Mouse (Mus musculus) lung, embryonic 16.5 days (tissue): ENCODE data around the gene E2f3. TPM values are rescaled to one million over a fixed set of nuclear protein-coding genes. Genes with fewer than 3 reads are reported as not detected.

Experiments used
- ATAC-seq: fragments of 200-750 bp; cut with Nextera tagmentation; 2 replicates; pipeline ENCODE4 v1.8.0; 2017; ENCODE audit warnings: low read depth, mild to moderate bottlenecking, moderate library complexity
- H3K27ac ChIP-seq: fragments of 300-500 bp; sonication (generic); 2 replicates; pipeline ENCODE4 v1.5.1; 2014; ENCODE audit warnings: mild to moderate bottlenecking, control low read depth, low read length
- H3K27me3 ChIP-seq: fragments of 300-500 bp; sonication (generic); 2 replicates; pipeline ENCODE4 v1.6.1; 2014; ENCODE audit warnings: low read depth, low read length, mixed read lengths; ENCODE audit not compliant: control insufficient read depth, insufficient read depth
- H3K36me3 ChIP-seq: fragments of 300-500 bp; sonication (generic); 2 replicates; pipeline ENCODE4 v1.6.1; 2014; ENCODE audit warnings: low read length; ENCODE audit not compliant: control insufficient read depth, insufficient read depth
- H3K4me1 ChIP-seq: fragments of 300-500 bp; sonication (generic); replicated peaks from 2 replicates; pipeline ENCODE4 v1.6.1; 2014; ENCODE audit warnings: low read length, mixed read lengths; ENCODE audit not compliant: control insufficient read depth, insufficient read depth
- H3K4me2 ChIP-seq: fragments of 300-500 bp; sonication (generic); 2 replicates; pipeline ENCODE4 v1.6.1; 2014; ENCODE audit warnings: low read depth, low read length, control low read depth
- H3K4me3 ChIP-seq: fragments of 300-500 bp; sonication (generic); 2 replicates; pipeline ENCODE4 v1.5.1; 2014; ENCODE audit warnings: mild to moderate bottlenecking, low read length, control low read depth
- H3K9ac ChIP-seq: fragments of 300-500 bp; sonication (generic); 2 replicates; pipeline ENCODE4 v1.6.1; 2014; ENCODE audit warnings: low read length, control low read depth
- H3K9me3 ChIP-seq: fragments of 300-500 bp; sonication (generic); 2 replicates; pipeline ENCODE4 v1.6.1; 2016; ENCODE audit warnings: low read length; ENCODE audit not compliant: control insufficient read depth
- WGBS: fragments of 180-500 bp; shearing (Covaris S2); extraction: QIAGEN DNeasy Blood & Tissue Kit; methylation state at CpG from one replicate; pipeline ENCODE4 v1.1.7; 2014; 5-methylcytosine and 5-hydroxymethylcytosine counted together
- polyA plus RNA-seq: library from polyadenylated mRNA; unstranded; fragments of >200 nt; fragmentation: Nextera tagmentation; extraction: Ambion mirVana; gene quantifications from 2 replicates; pipeline ENCODE4 v1.2.1, GENCODE M21; 2015

E2f3 gene
- 9.7 and 11.3 TPM in 2 replicates for polyA plus RNA-seq

DNA sequence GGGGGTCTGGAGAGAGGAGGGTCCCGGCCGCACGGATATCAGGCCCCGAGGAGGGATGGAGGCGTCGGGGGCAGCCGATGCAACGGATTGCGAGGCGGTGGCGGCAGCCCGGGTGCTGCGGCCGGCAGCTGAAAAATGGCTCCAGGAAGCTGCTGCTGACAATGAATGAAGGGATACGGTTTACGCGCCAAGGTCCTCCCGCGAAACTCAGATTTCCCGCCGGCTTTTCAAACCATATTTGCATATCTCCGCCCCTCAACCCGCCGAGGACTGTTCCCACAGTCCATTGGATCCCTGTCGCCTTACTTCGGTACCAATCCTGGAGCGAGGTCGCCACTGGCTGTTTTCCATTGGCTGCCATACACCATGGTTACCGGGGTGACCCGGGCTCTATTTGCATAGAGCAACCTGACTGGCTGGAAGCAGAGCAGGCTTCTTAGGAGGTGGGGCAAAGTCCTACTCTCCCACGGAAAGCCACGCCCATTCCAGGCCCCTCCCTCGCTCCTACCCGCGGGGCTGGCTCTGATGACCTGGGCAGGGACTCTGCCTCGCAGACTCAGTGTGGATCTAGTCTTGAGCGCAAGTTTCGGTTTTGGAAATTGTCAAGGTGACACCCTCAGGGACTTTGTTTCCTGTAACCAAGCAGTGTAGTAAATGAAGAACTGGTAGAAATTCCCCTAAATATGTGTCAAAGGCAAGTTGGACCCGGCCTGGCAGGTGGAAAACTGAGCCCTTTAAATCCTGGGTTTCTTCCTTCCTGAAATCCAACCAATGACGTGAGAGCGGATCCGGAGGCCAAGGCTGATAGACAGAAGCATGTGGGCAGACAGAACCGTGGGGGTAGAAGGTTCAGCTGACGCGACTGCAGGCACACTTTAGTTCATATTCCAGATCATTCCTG is at the start of gene E2f3:
Gene E2f3 (minus strand): TSS at position 209 of the 901 bp plus-strand sequence.
- Histone ChIP-seq H3K4me2 (peak within 1 kb of the TSS; percentile 84), H3K27ac (peak within 1 kb of the TSS; percentile 98), H3K27me3 (no peaks in the 10 kb centered on the region), H3K36me3 (no peaks in the 10 kb centered on the region), H3K9ac (peak within 1 kb of the TSS; percentile 100), H3K4me1 (peaks cover 12% of the 10 kb centered on the region), H3K4me3 (peak within 1 kb of the TSS; percentile 95), H3K9me3 (no peaks in the 10 kb centered on the region)
- WGBS, result under 1% methylated on average over 45 of the region's 45 CpGs
- peak; percentile 96 for ATAC-seq

DNA sequence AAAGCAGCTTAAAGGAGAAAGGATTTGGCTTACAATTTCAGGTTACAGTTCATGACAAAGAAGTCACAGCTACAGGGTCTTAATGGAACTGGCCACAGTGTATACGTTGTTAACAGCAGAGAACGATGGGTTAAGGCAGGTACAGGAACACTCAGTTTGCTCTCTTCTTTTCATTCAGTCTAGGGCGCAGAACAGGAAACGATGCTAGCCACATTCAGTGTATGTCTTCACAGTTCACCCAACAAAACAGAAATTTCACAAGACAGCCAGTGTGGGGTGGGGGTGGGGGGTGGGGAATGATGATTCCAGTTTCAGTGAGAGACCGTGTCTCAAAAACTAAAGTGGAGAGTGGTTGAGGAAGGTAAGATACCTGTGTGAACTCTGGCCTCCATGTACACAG is 48.7 kb upstream of the E2f3 start:
- Histone ChIP-seq H3K4me3 (no peak overlapping the region), H3K9me3 (no peaks in the 10 kb centered on the region), H3K27me3 (no peaks in the 10 kb centered on the region), H3K9ac (no peak overlapping the region), H3K27ac (no peak overlapping the region), H3K36me3 (no peaks in the 10 kb centered on the region), H3K4me2 (no peak overlapping the region), H3K4me1 (0 out of 2 replicates have a peak, but pooled peaks cover 2% of the 10 kb centered on the region)
- ATAC-seq, result no peak
- 85% methylated on average over 5 of the region's 5 CpGs for WGBS

DNA sequence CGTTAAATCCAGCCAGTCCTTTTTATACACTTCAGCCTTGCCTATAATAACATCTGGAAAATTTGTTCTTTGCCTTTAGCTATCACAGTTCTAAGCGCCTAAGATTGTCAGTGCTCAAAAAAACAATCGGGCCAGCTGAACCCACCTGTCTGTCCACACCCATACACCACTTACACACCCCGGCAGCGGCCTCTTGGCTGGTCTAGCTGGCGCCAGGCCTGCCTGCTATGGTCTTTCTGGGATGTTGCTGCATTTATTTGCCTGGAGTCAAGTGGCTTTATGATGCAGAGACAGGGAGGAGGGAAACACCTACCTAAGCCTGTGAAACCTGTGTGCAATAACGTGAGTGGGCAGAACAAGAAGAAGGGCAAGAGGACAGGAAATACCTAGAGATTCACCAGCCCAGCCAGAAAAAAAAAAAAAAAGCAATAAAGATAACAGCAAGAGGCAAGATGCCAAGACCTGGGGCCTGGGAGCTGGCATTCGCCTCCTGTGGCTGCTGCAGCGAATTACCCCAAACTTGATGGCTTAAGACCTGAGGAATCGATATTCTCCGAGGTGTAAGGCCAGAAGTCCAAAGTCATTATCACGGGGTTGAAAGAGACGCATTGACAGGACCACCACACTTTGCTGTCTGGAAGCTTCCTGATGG is 45.9 kb upstream of the E2f3 start:
- Histone ChIP-seq H3K27me3 (no peaks in the 10 kb centered on the region), H3K9ac (no peak overlapping the region), H3K27ac (no peak overlapping the region), H3K36me3 (no peaks in the 10 kb centered on the region), H3K4me3 (no peak overlapping the region), H3K4me1 (0 out of 2 replicates have a peak, but pooled peaks cover 2% of the 10 kb centered on the region), H3K9me3 (no peaks in the 10 kb centered on the region), H3K4me2 (no peak overlapping the region)
- 57% methylated on average over 13 of the region's 13 CpGs for WGBS
- no peak for ATAC-seq

- Histone ChIP-seq H3K27ac (no peak overlapping the region), H3K9me3 (no peaks in the 10 kb centered on the region), H3K4me1 (0 out of 2 replicates have a peak, but pooled peaks cover 2% of the 10 kb centered on the region), H3K27me3 (no peaks in the 10 kb centered on the region), H3K4me3 (no peak overlapping the region), H3K36me3 (no peaks in the 10 kb centered on the region), H3K9ac (no peak overlapping the region), H3K4me2 (no peak overlapping the region)
- no peak for ATAC-seq
- 66% methylated on average over 3 of the region's 3 CpGs for WGBS
These were observed 42.0 kb upstream of the E2f3 start for GRCm38 (mm10) chr13:30027841-30028240.

- no peaks in the 10 kb centered on the region for H3K36me3 ChIP-seq
- H3K27me3 ChIP-seq, result no peaks in the 10 kb centered on the region
- no peaks in the 10 kb centered on the region for H3K9me3 ChIP-seq
- WGBS, result 78% methylated on average over 2 of the region's 2 CpGs
- H3K4me1 ChIP-seq, result 0 out of 2 replicates have a peak, but pooled peaks cover 2% of the 10 kb centered on the region
- H3K27ac ChIP-seq, result no peak overlapping the region
- no peak overlapping the region for H3K4me3 ChIP-seq
- no peak overlapping the region for H3K4me2 ChIP-seq
- no peak overlapping the region for H3K9ac ChIP-seq
- ATAC-seq, result no peak
These were observed 36.6 kb upstream of the E2f3 start for GRCm38 (mm10) chr13:30022487-30022886.

DNA sequence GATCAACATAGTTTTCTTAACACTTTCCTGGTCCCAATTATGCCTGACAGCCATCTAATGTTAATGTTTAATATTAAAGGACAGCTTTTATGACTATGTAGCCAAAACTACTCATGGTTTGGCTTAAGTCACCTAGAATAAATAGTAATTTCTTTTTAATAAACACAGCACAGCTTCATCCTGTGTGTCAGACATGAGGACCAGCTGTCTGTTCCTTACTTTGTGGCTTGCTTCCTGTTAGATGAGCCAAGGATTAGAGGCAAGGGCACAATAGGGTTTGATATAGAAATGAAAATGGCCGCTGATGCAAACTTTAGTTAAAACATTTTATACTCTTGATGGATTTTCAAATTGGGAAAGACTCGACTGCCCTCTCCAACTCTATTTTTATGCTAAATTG is 32.7 kb upstream of the E2f3 start:
- WGBS, result 43% methylated on average over 2 of the region's 2 CpGs
- H3K27ac ChIP-seq, result peak overlapping the region; percentile 11; the same call in 1 of the 2 replicates

DNA sequence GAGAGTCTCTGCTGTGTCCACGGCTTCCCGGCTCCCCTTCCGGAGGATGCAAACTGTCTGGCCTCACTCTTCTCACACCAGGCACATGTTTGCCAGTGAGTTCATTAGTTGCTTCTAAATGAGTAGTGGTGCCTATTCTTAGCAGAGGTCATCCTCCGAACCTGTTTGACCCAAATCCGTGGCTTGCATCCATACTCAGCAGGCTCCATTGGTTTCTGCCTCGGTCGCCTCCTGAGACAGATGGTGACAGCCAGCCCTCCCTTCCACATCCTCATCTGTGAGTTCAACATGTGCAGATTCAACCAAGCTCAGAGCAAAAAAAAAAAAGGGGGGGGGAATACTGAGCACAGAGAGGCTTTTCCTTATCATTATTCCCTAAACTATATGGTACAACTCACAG is 31.7 kb upstream of the E2f3 start:
- no peaks in the 10 kb centered on the region for H3K27me3 ChIP-seq
- 80% methylated on average over 7 of the region's 7 CpGs for WGBS

More for the DNA sequence above, 32.7 kb upstream of the E2f3 start:
- ATAC-seq, result peak; percentile 91
- Histone ChIP-seq H3K9me3 (no peaks in the 10 kb centered on the region), H3K27me3 (no peaks in the 10 kb centered on the region), H3K36me3 (no peaks in the 10 kb centered on the region), H3K4me2 (no peak overlapping the region), H3K4me1 (0 out of 2 replicates have a peak, but pooled peaks cover 3% of the 10 kb centered on the region), H3K4me3 (no peak overlapping the region), H3K9ac (no peak overlapping the region)

DNA sequence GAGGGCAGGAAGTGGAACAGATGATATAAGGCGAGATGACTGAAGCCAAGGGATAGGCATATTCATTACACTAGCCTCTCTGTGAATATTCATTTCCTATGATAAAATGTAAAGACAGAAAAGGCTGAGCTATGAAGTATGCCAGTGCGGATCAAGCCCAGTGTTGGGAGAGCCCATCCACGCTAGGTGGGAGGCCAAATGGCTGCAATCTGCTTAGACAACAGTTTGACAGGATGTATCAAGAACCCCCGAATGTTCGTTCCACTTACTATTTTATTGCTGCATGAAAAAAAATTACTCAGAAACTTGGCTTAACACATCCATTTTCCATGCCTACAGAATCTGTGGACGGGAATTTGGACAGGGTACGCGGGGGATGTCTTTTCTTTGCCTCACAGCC is 28.7 kb upstream of the E2f3 start:
- Histone ChIP-seq H3K4me2 (no peak overlapping the region), H3K36me3 (no peaks in the 10 kb centered on the region), H3K9ac (no peak overlapping the region), H3K27me3 (no peaks in the 10 kb centered on the region), H3K4me1 (0 out of 2 replicates have a peak, but pooled peaks cover 3% of the 10 kb centered on the region), H3K4me3 (no peak overlapping the region), H3K9me3 (no peaks in the 10 kb centered on the region), H3K27ac (no peak overlapping the region)
- no peak for ATAC-seq
- WGBS, result 82% methylated on average over 8 of the region's 8 CpGs

More for the DNA sequence above, 31.7 kb upstream of the E2f3 start:
- ATAC-seq, result no peak
- H3K9ac ChIP-seq, result no peak overlapping the region
- H3K27ac ChIP-seq, result no peak overlapping the region
- no peaks in the 10 kb centered on the region for H3K9me3 ChIP-seq
- H3K36me3 ChIP-seq, result no peaks in the 10 kb centered on the region
- H3K4me2 ChIP-seq, result no peak overlapping the region
- H3K4me3 ChIP-seq, result no peak overlapping the region
- 0 out of 2 replicates have a peak, but pooled peaks cover 3% of the 10 kb centered on the region for H3K4me1 ChIP-seq

DNA sequence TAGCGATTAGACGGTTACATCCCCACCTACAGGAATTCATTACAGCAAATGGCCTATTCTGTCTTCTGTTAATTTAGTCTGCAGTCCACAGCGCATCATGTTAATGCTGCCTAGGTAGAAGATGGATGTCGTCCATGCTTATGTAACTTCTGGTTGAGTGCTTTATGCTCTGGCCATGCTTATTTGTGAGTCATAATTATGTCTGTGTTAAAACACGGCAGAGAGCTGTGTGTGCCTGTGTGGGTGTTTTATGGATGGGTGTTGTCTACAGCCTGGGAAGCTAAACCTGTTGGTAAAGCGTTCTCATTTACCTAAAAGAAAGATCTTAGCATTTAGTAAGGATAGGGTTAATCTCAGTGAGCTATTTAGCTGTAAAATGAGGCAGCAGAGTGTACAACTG is 26.4 kb upstream of the E2f3 start:
- no peak overlapping the region for H3K4me2 ChIP-seq
- no peaks in the 10 kb centered on the region for H3K36me3 ChIP-seq
- no peak overlapping the region for H3K9ac ChIP-seq
- no peaks in the 10 kb centered on the region for H3K4me1 ChIP-seq
- H3K4me3 ChIP-seq, result no peak overlapping the region
- H3K27me3 ChIP-seq, result no peaks in the 10 kb centered on the region
- WGBS, result 84% methylated on average over 6 of the region's 6 CpGs
- H3K9me3 ChIP-seq, result no peaks in the 10 kb centered on the region
- no peak overlapping the region for H3K27ac ChIP-seq
- ATAC-seq, result no peak
